Mouse (Mus musculus) bone marrow, adult 2 months (tissue): Measurements from ENCODE around the gene Il1rapl2.

Source experiments
- CTCF ChIP-seq: fragments of 200-500 bp; IDR thresholded peaks from 2 replicates; pipeline ENCODE4 v1.5.1; 2011; ENCODE audit warnings: low read length, control low read depth; ENCODE audit not compliant: control insufficient read depth, insufficient read depth
- POLR2A ChIP-seq: fragments of 200-500 bp; IDR thresholded peaks from 2 replicates; pipeline ENCODE4 v1.6.1; 2011; ENCODE audit warnings: low read depth, mild to moderate bottlenecking, control low read depth, low read length, borderline replicate concordance; ENCODE audit not compliant: control insufficient read depth

- TF ChIP-seq CTCF (no peak), POLR2A (no peak)
These were observed 472.7 kb downstream of the Il1rapl2 start for GRCm38 (mm10) chrX:138043113-138043512.
